Mouse (Mus musculus) gastrocnemius, postnatal 14 days (tissue): ENCODE measurements at regions not wholly inside any gene's neighbourhood (a gene's known extent, or its start where the extent isn't known, plus 50 kb on each side); places are given as distances from the start of the nearest gene placed in this dataset.
A peak's percentile ranks its signal among the peaks of the same experiment; 100 is the strongest.
"Not testable (repeated sequence)": the region's sequence is repeated elsewhere in the genome, so short reads cannot be mapped to it uniquely, and the experiment has no call there.

Experiments used
- DNase-seq: peaks from one replicate; pipeline ENCODE4 v3.0.0; 2021; ENCODE audit warnings: mixed read lengths
- intact Hi-C: fragments of 180-260 bp; cut with DNase I; formaldehyde crosslinking; loops from one replicate; pipeline ENCODE4 v1.15.1; 2025; ENCODE audit warnings: low total_unique reads

DNA sequence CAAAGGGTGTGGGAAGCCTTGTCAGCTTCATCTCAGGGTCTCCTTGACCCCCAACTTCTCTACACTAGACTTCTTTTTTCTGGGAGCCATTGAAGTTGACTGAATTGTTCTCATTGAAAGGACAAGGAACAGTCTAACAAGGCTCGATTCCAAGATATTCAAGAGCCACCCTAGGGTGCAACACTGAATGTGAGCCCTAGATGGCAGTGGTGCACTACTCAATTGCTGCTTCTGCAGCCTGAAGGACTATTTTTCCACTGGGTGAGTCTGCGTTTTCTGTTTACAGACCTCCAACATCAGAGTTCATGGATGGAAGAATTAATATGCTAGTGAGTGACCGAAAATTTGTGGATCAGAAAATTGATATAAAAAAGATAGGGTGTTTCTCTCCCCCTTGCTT lies 161.5 kb downstream of the Hpcal1 start:
- intact Hi-C loops, result not testable (repeated sequence)
- DNase-seq, result peak; percentile 35

DNA sequence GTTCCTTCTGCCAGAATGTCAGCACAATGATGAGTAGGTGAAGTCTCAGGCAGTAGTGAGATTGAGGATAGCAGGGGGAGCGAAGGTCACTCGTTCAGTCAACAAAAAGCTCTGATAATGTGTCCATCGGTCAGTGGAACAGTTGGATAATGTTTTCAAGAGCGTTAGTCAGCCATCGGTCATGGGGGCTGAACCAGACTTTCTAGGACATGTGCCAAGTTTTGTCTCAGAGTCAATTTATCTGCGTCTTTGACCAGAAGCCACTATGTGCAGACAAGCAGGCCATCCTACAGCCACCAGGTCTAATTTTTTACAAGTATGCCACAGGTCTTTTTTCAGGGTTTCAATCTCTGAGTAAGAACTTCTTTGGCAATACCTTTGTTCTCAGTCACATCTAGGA lies 181.8 kb downstream of the Hpcal1 start:
- intact Hi-C loops, result not testable (repeated sequence)

DNA sequence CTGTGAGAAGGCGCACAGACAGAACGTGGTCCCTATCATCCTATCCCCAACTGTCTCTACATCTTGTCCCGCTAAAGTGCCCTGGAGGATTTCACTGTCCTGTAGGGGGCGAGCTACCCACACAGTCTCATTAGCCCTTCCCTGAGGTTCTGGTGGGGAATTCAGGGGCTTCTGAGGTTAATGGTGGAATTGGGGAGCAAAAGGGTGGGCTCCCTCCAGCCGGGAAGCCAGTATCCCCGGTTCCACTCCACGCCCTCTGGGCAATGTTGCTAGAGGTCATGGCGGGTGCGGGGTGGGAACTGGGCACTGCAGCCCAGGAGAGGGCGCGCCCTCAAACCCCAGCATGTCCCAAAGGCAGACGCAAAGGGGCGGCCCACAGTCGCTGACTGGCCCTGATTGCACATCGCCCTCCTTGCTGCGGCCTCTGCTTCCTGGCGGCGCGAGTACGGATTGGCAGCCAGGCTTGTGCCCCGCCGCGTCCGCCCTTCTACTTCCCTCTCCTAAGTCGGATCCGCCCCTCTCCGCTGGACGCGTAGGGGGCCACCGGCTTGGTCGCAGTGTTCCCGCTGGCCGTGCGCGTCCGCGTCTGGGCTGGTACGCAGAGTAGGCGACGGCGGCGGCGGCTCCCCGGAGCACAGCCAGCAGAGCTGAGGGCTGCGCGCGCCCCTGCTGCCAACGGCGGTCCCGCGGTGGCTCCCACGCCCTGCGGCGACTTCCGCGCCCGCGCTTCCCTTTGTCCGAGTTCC lies 190.9 kb downstream of the Hpcal1 start:
- intact Hi-C loops, result no loop called here
- peak; percentile 91 for DNase-seq

More for the DNA sequence above, 181.8 kb downstream of the Hpcal1 start:
- DNase-seq, result not testable (repeated sequence)

DNA sequence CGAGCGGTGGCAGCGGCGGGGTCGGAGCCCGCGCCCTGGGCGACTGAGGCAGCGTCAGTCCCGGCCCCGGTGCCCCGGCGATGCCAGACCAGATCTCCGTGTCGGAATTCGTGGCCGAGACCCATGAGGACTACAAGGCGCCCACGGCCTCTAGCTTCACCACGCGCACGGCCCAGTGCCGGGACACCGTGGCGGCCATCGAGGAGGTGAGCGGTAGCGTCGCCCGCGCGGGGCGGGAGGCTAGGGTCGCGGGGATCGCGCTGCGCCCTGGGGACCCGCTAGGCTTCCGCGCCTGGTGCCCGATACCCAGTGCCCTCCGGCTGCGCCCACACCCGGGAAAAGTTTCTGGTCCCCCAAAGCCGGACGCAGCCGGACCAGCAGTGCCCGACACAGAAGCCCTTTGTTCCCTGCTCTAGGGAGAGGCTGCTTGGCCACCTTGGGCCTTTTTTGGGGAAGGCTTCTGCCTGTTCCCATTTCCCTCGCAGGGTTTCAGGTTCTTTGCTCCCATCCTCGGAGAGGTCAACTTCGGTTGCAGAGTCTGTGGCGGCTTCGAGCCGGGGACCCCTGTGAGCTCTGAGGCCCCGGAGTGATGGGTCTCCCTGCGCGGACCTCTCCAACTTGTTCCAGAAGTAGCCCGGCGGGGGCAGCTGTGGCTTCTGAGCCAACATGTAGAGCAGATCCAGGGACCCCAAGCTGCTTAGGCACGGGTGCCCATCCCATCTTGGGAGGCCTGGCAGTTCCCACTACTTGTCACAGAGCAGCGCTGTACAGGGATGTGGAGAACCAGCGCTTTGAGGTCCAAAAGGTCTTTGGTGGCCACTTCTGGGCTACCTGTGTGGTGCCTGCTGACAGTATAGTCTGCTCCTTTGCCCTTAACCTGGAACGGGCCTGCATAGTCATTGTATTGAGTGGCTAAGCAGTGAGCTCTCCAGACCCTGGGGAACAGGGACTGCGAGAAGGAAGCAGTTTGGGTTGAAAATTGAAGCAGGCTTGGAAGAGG lies 191.8 kb downstream of the Hpcal1 start:
- intact Hi-C loops, DNase-seq: not testable (repeated sequence)

DNA sequence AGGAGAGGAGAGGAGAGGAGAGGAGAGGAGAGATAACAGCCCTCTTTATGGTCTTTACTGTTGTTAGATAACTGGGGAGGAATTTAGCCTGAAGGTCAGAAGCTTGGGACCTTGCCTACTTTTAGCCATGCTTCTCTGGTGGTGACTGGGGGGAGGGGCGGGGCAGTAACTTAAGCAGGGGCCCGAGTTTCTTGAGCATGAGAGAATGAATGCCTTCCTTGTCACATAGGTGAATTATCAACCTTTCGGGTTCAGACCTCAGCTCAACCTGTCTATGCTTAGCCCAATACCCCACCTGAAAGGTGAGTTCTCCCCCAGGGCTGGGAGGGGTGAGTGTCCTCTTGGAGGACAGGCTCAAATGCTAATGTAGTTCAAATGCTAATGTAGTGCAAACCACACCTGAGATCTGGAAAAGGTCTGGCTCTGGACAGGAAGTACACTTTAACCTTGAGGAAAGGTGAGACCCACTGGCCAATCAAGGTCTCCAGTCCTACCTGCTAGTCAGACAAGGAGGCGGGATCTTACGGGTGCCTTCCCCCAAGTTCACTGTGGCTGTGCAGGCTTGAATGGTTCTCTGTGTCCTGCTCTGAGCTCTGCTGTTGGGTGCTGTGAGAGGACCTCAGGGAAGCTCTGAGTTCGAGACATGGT lies 201.1 kb downstream of the Hpcal1 start:
- DNase-seq, intact Hi-C loops: not testable (repeated sequence)

DNA sequence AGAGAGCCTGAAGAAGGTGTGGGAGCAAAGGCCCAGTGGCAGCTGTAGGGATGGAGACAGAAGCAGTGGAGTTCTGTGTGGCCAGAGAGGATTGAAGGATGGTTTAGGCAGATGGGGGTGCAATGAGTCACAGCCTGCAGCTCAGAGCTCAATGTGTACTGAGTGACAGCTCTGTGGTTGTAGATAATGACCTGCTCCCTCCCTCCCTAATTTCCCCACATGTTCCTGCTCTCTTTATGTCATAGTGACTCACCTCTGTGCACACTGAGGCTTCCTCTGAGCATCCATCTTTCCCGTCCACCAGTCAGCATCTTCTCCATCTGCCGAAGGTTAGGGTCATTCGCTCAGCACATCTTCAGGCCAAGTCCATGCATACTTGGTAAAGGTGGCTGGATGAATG lies 222.4 kb downstream of the Hpcal1 start:
- DNase-seq, intact Hi-C loops: not testable (repeated sequence)
